Mouse (Mus musculus) bone marrow, adult 2 months (tissue): Measurements from ENCODE around the gene Acvr2b.

ENCODE experiments used
- CTCF ChIP-seq: fragments of 200-500 bp; IDR thresholded peaks from 2 replicates; pipeline ENCODE4 v1.5.1; 2011; ENCODE audit warnings: low read length, control low read depth; ENCODE audit not compliant: control insufficient read depth, insufficient read depth
- POLR2A ChIP-seq: fragments of 200-500 bp; IDR thresholded peaks from 2 replicates; pipeline ENCODE4 v1.6.1; 2011; ENCODE audit warnings: low read depth, mild to moderate bottlenecking, control low read depth, low read length, borderline replicate concordance; ENCODE audit not compliant: control insufficient read depth

- TF ChIP-seq POLR2A (no peak), CTCF (no peak)
Observed at GRCm38 (mm10) chr9:119390214-119390613, 11.7 kb upstream of the Acvr2b start.
